Mouse (Mus musculus) hindbrain, embryonic 10.5 days (tissue): ENCODE results near the gene Grip2. TPM values are rescaled to one million over a fixed set of nuclear protein-coding genes. Genes with fewer than 3 reads are reported as not detected.

Source experiments
- DNase-seq: peaks from one replicate; pipeline ENCODE4 v3.0.0-alpha.2; 2017; ENCODE audit warnings: low spot score
- H3K27ac ChIP-seq: fragments of 300-500 bp; sonication (generic); 2 replicates; pipeline ENCODE4 v1.5.1; 2016; ENCODE audit warnings: mild to moderate bottlenecking, moderate library complexity
- H3K27me3 ChIP-seq: fragments of 300-500 bp; sonication (generic); 2 replicates; pipeline ENCODE4 v1.6.1; 2016; ENCODE audit warnings: mild to moderate bottlenecking; ENCODE audit not compliant: poor library complexity, insufficient read depth, severe bottlenecking
- H3K36me3 ChIP-seq: fragments of 300-500 bp; sonication (generic); 2 replicates; pipeline ENCODE4 v1.6.1; 2016; ENCODE audit warnings: mild to moderate bottlenecking, moderate library complexity
- H3K4me1 ChIP-seq: fragments of 300-500 bp; sonication (generic); replicated peaks from 2 replicates; pipeline ENCODE4 v1.6.1; 2016; ENCODE audit warnings: mild to moderate bottlenecking
- H3K4me3 ChIP-seq: fragments of 300-500 bp; sonication (generic); 2 replicates; pipeline ENCODE4 v1.5.1; 2016; ENCODE audit warnings: mild to moderate bottlenecking, moderate library complexity
- H3K9me3 ChIP-seq: fragments of 300-500 bp; sonication (generic); 2 replicates; pipeline ENCODE4 v1.6.1; 2016; ENCODE audit warnings: mild to moderate bottlenecking, moderate library complexity
- WGBS: fragments of 180-500 bp; shearing (Covaris S2); methylation state at CpG from one replicate; pipeline ENCODE4 v1.1.7; 2016; 5-methylcytosine and 5-hydroxymethylcytosine counted together
- polyA plus RNA-seq: library from polyadenylated mRNA; unstranded; fragments of >200 nt; fragmentation: Nextera tagmentation; extraction: Ambion mirVana; gene quantifications from 2 replicates; pipeline ENCODE4 v1.2.1, GENCODE M21; 2016

Grip2 gene
- polyA plus RNA-seq, 1 experiment from 2014 or later, result 0.71 TPM

GRCm38 (mm10) chr6:91719865-91720533, 107.1 kb downstream of the Grip2 start:
- peak overlapping the region; percentile 83 for H3K27ac ChIP-seq
- peak; percentile 71 for DNase-seq
- H3K36me3 ChIP-seq, result peaks cover 43% of the 10 kb centered on the region
- peak overlapping the region; percentile 18 for H3K4me3 ChIP-seq
- H3K27me3 ChIP-seq, result no peaks in the 10 kb centered on the region
- 7% methylated on average over 9 of the region's 9 CpGs for WGBS
- peaks cover 52% of the 10 kb centered on the region for H3K4me1 ChIP-seq
- H3K9me3 ChIP-seq, result no peaks in the 10 kb centered on the region

- DNase-seq, result peak; percentile 34
- peak overlapping the region; percentile 83 for H3K27ac ChIP-seq
- H3K4me1 ChIP-seq, result peaks cover 59% of the 10 kb centered on the region
- H3K36me3 ChIP-seq, result peaks cover 39% of the 10 kb centered on the region
- H3K27me3 ChIP-seq, result no peaks in the 10 kb centered on the region
- 68% methylated on average over 6 of the region's 6 CpGs for WGBS
- no peaks in the 10 kb centered on the region for H3K9me3 ChIP-seq
- H3K4me3 ChIP-seq, result no peak overlapping the region; the same call in 1 of the 2 replicates
These were observed 107.9 kb downstream of the Grip2 start for GRCm38 (mm10) chr6:91719042-91719747.

GRCm38 (mm10) chr6:91718603-91719002, 108.4 kb downstream of the Grip2 start:
- H3K4me1 ChIP-seq, result peaks cover 65% of the 10 kb centered on the region
- peaks cover 33% of the 10 kb centered on the region for H3K36me3 ChIP-seq
- no peaks in the 10 kb centered on the region for H3K9me3 ChIP-seq
- no peak for DNase-seq
- no peaks in the 10 kb centered on the region for H3K27me3 ChIP-seq
- 69% methylated on average over 3 of the region's 3 CpGs for WGBS
- peak overlapping the region; percentile 83 for H3K27ac ChIP-seq
- H3K4me3 ChIP-seq, result no peak overlapping the region

- DNase-seq, result no peak
- H3K27ac ChIP-seq, result peak overlapping the region; percentile 83
- H3K4me1 ChIP-seq, result peaks cover 71% of the 10 kb centered on the region
- H3K27me3 ChIP-seq, result no peaks in the 10 kb centered on the region
- H3K4me3 ChIP-seq, result no peak overlapping the region
- H3K36me3 ChIP-seq, result peaks cover 28% of the 10 kb centered on the region
- H3K9me3 ChIP-seq, result no peaks in the 10 kb centered on the region
- WGBS, result 79% methylated on average over 2 of the region's 2 CpGs
These were observed 109.0 kb downstream of the Grip2 start for GRCm38 (mm10) chr6:91718067-91718466.

- no peak overlapping the region for H3K4me3 ChIP-seq
- peaks cover 20% of the 10 kb centered on the region for H3K36me3 ChIP-seq
- no peak for DNase-seq
- H3K9me3 ChIP-seq, result no peaks in the 10 kb centered on the region
- WGBS, result 84% methylated on average over 6 of the region's 6 CpGs
- no peak overlapping the region for H3K27ac ChIP-seq
- no peaks in the 10 kb centered on the region for H3K27me3 ChIP-seq
- H3K4me1 ChIP-seq, result peaks cover 77% of the 10 kb centered on the region
These were observed 110.9 kb downstream of the Grip2 start for GRCm38 (mm10) chr6:91715988-91716810.

- no peak for DNase-seq
- peak overlapping the region; percentile 93 for H3K27ac ChIP-seq
- H3K4me1 ChIP-seq, result peaks cover 76% of the 10 kb centered on the region
- H3K4me3 ChIP-seq, result no peak overlapping the region
- no peaks in the 10 kb centered on the region for H3K27me3 ChIP-seq
- H3K9me3 ChIP-seq, result no peaks in the 10 kb centered on the region
- WGBS, result 84% methylated on average over 8 of the region's 8 CpGs
- peaks cover 26% of the 10 kb centered on the region for H3K36me3 ChIP-seq
These were observed 112.0 kb downstream of the Grip2 start for GRCm38 (mm10) chr6:91715023-91715422.

- H3K36me3 ChIP-seq, result peaks cover 32% of the 10 kb centered on the region
- H3K9me3 ChIP-seq, result no peaks in the 10 kb centered on the region
- H3K27ac ChIP-seq, result peak overlapping the region; percentile 93
- WGBS, result 4% methylated on average over 5 of the region's 5 CpGs
- peak; percentile 67 for DNase-seq
- H3K4me1 ChIP-seq, result peaks cover 67% of the 10 kb centered on the region
- peak overlapping the region; percentile 30 for H3K4me3 ChIP-seq
- no peaks in the 10 kb centered on the region for H3K27me3 ChIP-seq
These were observed 113.6 kb downstream of the Grip2 start for GRCm38 (mm10) chr6:91713370-91713896.

- 3% methylated on average over 10 of the region's 10 CpGs for WGBS
- H3K9me3 ChIP-seq, result no peaks in the 10 kb centered on the region
- peak overlapping the region; percentile 93 for H3K27ac ChIP-seq
- H3K4me3 ChIP-seq, result peak overlapping the region; percentile 30
- no peaks in the 10 kb centered on the region for H3K27me3 ChIP-seq
- H3K36me3 ChIP-seq, result peaks cover 37% of the 10 kb centered on the region
- H3K4me1 ChIP-seq, result peaks cover 67% of the 10 kb centered on the region
- DNase-seq, result peak; percentile 69
These were observed 114.2 kb downstream of the Grip2 start for GRCm38 (mm10) chr6:91712855-91713331.

GRCm38 (mm10) chr6:91712097-91712854, 114.8 kb downstream of the Grip2 start:
- Histone ChIP-seq H3K27me3 (no peaks in the 10 kb centered on the region), H3K27ac (peak overlapping the region; percentile 93), H3K36me3 (peaks cover 43% of the 10 kb centered on the region), H3K4me1 (peaks cover 73% of the 10 kb centered on the region), H3K9me3 (no peaks in the 10 kb centered on the region), H3K4me3 (peak overlapping the region; percentile 30)
- DNase-seq, result peak; percentile 54
- 14% methylated on average over 4 of the region's 4 CpGs for WGBS
